Mouse (Mus musculus) erythroblast, embryonic 14.5 days (primary cell): ENCODE data around the gene Prrx2.

Experiments used
- GATA1 ChIP-seq: IDR thresholded peaks from 2 replicates; pipeline ENCODE4 v1.6.1; 2012; ENCODE audit warnings: low read length, inconsistent platforms, mixed read lengths
- TAL1 ChIP-seq: IDR thresholded peaks from 3 replicates; pipeline ENCODE4 v1.6.1; 2012; ENCODE audit warnings: low read length, inconsistent platforms, mixed read lengths

GRCm38 (mm10) chr2:30885453-30886163 is 50.8 kb downstream of the Prrx2 start:
- TF ChIP-seq TAL1 (no peak), GATA1 (no peak)
